Mouse (Mus musculus) stomach, postnatal 0 days (tissue): ENCODE results near the gene Efna5. TPM values are rescaled to one million over a fixed set of nuclear protein-coding genes. Genes with fewer than 3 reads are reported as not detected.
A peak's percentile ranks its signal among the peaks of the same experiment; 100 is the strongest.

ENCODE experiments used
- ATAC-seq: fragments of 200-750 bp; cut with Nextera tagmentation; 2 replicates; pipeline ENCODE4 v1.8.0; 2017; ENCODE audit not compliant: low FRiP score, low TSS enrichment
- DNase-seq: peaks from one replicate; pipeline ENCODE4 v3.0.0-alpha.2; 2016; ENCODE audit warnings: low spot score
- H3K27ac ChIP-seq: fragments of 300-500 bp; sonication (generic); replicated peaks from 2 replicates; pipeline ENCODE4 v1.5.1; 2014; ENCODE audit warnings: mild to moderate bottlenecking, control low read depth
- H3K27me3 ChIP-seq: fragments of 300-500 bp; sonication (generic); 2 replicates; pipeline ENCODE4 v1.6.1; 2014; ENCODE audit warnings: low read length; ENCODE audit not compliant: control insufficient read depth, insufficient read depth
- H3K36me3 ChIP-seq: fragments of 300-500 bp; sonication (generic); 2 replicates; pipeline ENCODE4 v1.6.1; 2014; ENCODE audit warnings: low read length, mixed read lengths; ENCODE audit not compliant: control insufficient read depth, insufficient read depth
- H3K4me1 ChIP-seq: fragments of 300-500 bp; sonication (generic); replicated peaks from 2 replicates; pipeline ENCODE4 v1.6.1; 2014; ENCODE audit warnings: antibody characterized with exemption; ENCODE audit not compliant: control insufficient read depth, insufficient read depth
- H3K4me2 ChIP-seq: fragments of 300-500 bp; sonication (generic); replicated peaks from 2 replicates; pipeline ENCODE4 v1.6.1; 2014; ENCODE audit warnings: low read depth, mild to moderate bottlenecking, control low read depth, moderate library complexity
- H3K4me3 ChIP-seq: fragments of 300-500 bp; sonication (generic); 2 replicates; pipeline ENCODE4 v1.5.1; 2014; ENCODE audit warnings: low read depth, low read length, control low read depth
- H3K9ac ChIP-seq: fragments of 300-500 bp; sonication (generic); 2 replicates; pipeline ENCODE4 v1.6.1; 2014; ENCODE audit warnings: mild to moderate bottlenecking, low read length, control low read depth, mixed read lengths
- H3K9me3 ChIP-seq: fragments of 300-500 bp; sonication (generic); 2 replicates; pipeline ENCODE4 v1.6.1; 2016; ENCODE audit warnings: low read length; ENCODE audit not compliant: control insufficient read depth
- CTCF ChIP-seq: IDR thresholded peaks from 2 replicates; pipeline ENCODE4 v1.5.1; 2016; ENCODE audit warnings: antibody characterized with exemption, low read depth, mild to moderate bottlenecking, moderate library complexity
- EP300 ChIP-seq: optimal IDR thresholded peaks from 2 replicates; pipeline ENCODE3; 2016; ENCODE audit warnings: antibody characterized with exemption
- WGBS: fragments of 180-500 bp; shearing (Covaris S2); extraction: QIAGEN DNeasy Blood & Tissue Kit; methylation state at CpG from one replicate; pipeline ENCODE4 v1.1.7; 2014; 5-methylcytosine and 5-hydroxymethylcytosine counted together
- polyA plus RNA-seq: library from polyadenylated mRNA; unstranded; fragments of >200 nt; fragmentation: Nextera tagmentation; extraction: Ambion mirVana; gene quantifications from 2 replicates; pipeline ENCODE4 v1.2.1, GENCODE M21; 2015

Efna5 gene
- 23.3 and 23.9 TPM in 2 replicates for polyA plus RNA-seq

- Histone ChIP-seq H3K27ac (peak within 1 kb of the TSS; percentile 96), H3K4me1 (no peaks in the 10 kb centered on the region), H3K4me3 (peak within 1 kb of the TSS; percentile 82), H3K4me2 (peak within 1 kb of the TSS; percentile 99), H3K36me3 (no peaks in the 10 kb centered on the region), H3K9me3 (no peaks in the 10 kb centered on the region), H3K27me3 (no peaks in the 10 kb centered on the region), H3K9ac (peak within 1 kb of the TSS; percentile 78)
- no peak for TF ChIP-seq EP300
- TF ChIP-seq CTCF, result no peak
- under 1% methylated on average over 29 of the region's 68 CpGs for WGBS
- 0 out of 2 replicates have a peak, but pooled peaks have one; percentile 6 for ATAC-seq
- DNase-seq, result peak; percentile 65
These were observed at the start of gene Efna5 for GRCm38 (mm10) chr17:62881176-62881790. Gene Efna5 (minus strand): TSS chr17:62881317.

GRCm38 (mm10) chr17:62915304-62915703 is 34.2 kb upstream of the Efna5 start:
- WGBS, result 79% methylated on average over 4 of the region's 4 CpGs
- H3K9me3 ChIP-seq, result no peaks in the 10 kb centered on the region

GRCm38 (mm10) chr17:62905692-62906445 is 24.8 kb upstream of the Efna5 start:
- DNase-seq (no peak), ATAC-seq (no peak)
- Histone ChIP-seq H3K27ac (no peak overlapping the region), H3K36me3 (no peaks in the 10 kb centered on the region), H3K4me1 (no peaks in the 10 kb centered on the region), H3K27me3 (no peaks in the 10 kb centered on the region), H3K9ac (no peak overlapping the region), H3K9me3 (no peaks in the 10 kb centered on the region), H3K4me3 (no peak overlapping the region), H3K4me2 (no peak overlapping the region)
- WGBS, result 70% methylated on average over 16 of the region's 16 CpGs
- TF ChIP-seq EP300, result no peak
- TF ChIP-seq CTCF, result no peak

More at GRCm38 (mm10) chr17:62915304-62915703, 34.2 kb upstream of the Efna5 start:
- ATAC-seq, result no peak
- H3K4me3 ChIP-seq, result no peak overlapping the region
- no peak overlapping the region for H3K4me2 ChIP-seq
- no peaks in the 10 kb centered on the region for H3K27me3 ChIP-seq
- H3K9ac ChIP-seq, result no peak overlapping the region
- no peaks in the 10 kb centered on the region for H3K4me1 ChIP-seq
- H3K27ac ChIP-seq, result no peak overlapping the region
- TF ChIP-seq CTCF (no peak), EP300 (no peak)
- no peak for DNase-seq
- H3K36me3 ChIP-seq, result no peaks in the 10 kb centered on the region

- H3K36me3 ChIP-seq, result no peaks in the 10 kb centered on the region
- TF ChIP-seq CTCF, result no peak
- TF ChIP-seq EP300, result no peak
- no peak for ATAC-seq
- H3K4me1 ChIP-seq, result no peaks in the 10 kb centered on the region
- H3K9ac ChIP-seq, result no peak overlapping the region
- 50% methylated on average over 6 of the region's 6 CpGs for WGBS
- H3K27me3 ChIP-seq, result no peaks in the 10 kb centered on the region
- no peaks in the 10 kb centered on the region for H3K9me3 ChIP-seq
- H3K27ac ChIP-seq, result no peak overlapping the region
- H3K4me2 ChIP-seq, result no peak overlapping the region
- no peak overlapping the region for H3K4me3 ChIP-seq
- no peak for DNase-seq
These were observed 17.9 kb upstream of the Efna5 start for GRCm38 (mm10) chr17:62899066-62899465.

- H3K9me3 ChIP-seq, result no peaks in the 10 kb centered on the region
- no peaks in the 10 kb centered on the region for H3K27me3 ChIP-seq
- no peak for ATAC-seq
- DNase-seq, result no peak
- H3K4me3 ChIP-seq, result no peak overlapping the region
- H3K9ac ChIP-seq, result no peak overlapping the region
- TF ChIP-seq EP300 (no peak), CTCF (no peak)
- no peaks in the 10 kb centered on the region for H3K36me3 ChIP-seq
- H3K4me2 ChIP-seq, result no peak overlapping the region
- no peak overlapping the region for H3K27ac ChIP-seq
- WGBS, result 82% methylated on average over 5 of the region's 5 CpGs
- H3K4me1 ChIP-seq, result no peaks in the 10 kb centered on the region
These were observed 8.9 kb upstream of the Efna5 start for GRCm38 (mm10) chr17:62889991-62890390.

GRCm38 (mm10) chr17:62884129-62884506 is 3.0 kb upstream of the Efna5 start:
- Histone ChIP-seq H3K4me3 (peak overlapping the region; percentile 82), H3K9me3 (no peaks in the 10 kb centered on the region), H3K4me1 (no peaks in the 10 kb centered on the region), H3K36me3 (no peaks in the 10 kb centered on the region), H3K4me2 (peak overlapping the region; percentile 99), H3K9ac (peak overlapping the region; percentile 36; the same call in 1 of the 2 replicates), H3K27me3 (no peaks in the 10 kb centered on the region), H3K27ac (peak overlapping the region; percentile 73)
- TF ChIP-seq CTCF (peak; percentile 96), EP300 (no peak)
- WGBS, result under 1% methylated on average over 16 of the region's 16 CpGs
- peak; percentile 84 for DNase-seq
- no peak for ATAC-seq
